Mouse (Mus musculus) urinary bladder, postnatal 4 days (tissue): ENCODE measurements around the gene Ube4b.
"Not testable (repeated sequence)": the region's sequence is repeated elsewhere in the genome, so short reads cannot be mapped to it uniquely, and the experiment has no call there.

Experiments used
- DNase-seq, 2 experiments: peaks; one replicate each; pipeline ENCODE4 v3.0.0; 2021 to 2022; ENCODE audit warnings: low spot score in 2 of 2

Gene Ube4b

DNA sequence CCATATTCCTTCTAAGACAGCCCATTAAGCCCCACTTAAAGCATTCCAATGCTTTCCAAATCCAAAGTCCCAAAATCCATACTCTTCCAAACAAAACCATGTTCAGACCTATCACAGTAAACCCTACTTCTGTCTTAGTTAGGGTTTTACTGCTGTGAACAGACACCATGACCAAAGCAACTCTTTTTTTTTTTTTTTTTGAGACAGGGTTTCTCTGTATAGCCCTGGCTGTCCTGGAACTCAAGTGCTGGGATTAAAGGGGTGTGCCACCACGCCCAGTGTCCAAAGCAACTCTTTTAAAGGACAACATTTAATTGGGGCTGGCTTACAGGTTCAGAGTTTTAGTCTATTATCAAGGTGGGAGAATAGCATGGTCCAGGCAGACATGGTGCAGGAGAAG is 5.3 kb upstream of the Ube4b start:
- not testable (repeated sequence) for DNase-seq

DNA sequence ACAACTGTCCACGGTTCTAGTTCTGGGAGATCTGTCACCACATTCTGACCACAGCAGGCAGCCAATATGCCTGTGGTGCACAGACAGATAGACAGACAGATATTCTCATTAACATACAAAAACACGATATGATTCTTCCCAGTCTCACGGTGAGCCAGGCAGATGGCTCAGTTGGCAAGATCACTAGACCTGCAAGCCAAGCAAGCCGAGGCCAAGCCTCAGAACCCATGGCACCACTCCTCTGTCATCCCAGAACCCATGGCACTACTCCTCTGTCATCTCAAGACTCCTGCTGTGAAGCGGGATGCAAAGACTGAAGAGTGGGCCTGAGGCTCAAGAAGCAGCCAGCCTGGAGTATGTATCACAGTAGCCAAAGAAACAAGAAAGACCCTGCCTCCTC is 3.0 kb upstream of the Ube4b start:
- no peak for DNase-seq

DNA sequence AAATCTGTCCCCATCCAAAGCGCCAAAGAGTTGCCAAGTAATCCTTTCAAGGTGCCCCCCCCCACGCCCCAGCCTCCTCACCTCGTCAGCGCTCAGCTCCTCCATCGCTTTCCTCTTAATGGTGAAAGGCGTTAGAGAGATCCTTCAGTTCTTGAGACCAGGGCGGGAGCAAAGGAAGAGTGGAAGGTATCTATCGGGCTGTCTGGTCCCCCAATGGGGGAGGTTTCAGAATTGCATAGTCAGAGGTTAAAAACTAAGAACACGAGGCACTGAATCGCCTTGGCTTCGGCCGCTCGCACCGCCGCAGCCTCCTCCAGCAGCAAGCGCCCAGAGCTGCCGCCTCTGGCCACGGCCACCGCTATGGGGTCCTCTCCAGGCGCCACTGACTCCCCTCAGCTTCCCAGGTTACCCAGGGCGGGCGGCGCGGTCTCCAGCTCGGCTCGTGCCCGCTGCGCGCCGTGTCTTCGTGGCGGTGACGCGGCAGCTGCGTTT is 702 bp downstream of the Ube4b start:
- DNase-seq = no peak

DNA sequence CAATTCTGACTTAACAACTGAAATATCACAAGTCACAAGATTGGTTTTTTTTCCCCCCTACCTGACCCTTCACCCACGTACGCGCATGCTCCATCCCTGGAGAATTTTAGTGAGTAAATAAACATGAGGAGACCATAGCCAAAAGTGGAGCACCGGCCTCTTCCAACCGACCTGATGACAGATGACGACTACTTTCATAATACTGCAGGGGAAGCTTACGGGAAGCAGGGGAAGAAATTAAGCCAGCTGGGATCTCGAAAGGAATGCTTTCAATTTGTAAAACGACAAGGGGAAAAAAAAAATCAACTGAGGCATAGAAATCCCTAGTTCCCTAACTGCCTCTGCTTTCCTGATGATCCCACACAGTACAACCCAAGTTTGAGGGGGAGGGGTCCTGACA is 1.8 kb downstream of the Ube4b start:
- no peak for DNase-seq

DNA sequence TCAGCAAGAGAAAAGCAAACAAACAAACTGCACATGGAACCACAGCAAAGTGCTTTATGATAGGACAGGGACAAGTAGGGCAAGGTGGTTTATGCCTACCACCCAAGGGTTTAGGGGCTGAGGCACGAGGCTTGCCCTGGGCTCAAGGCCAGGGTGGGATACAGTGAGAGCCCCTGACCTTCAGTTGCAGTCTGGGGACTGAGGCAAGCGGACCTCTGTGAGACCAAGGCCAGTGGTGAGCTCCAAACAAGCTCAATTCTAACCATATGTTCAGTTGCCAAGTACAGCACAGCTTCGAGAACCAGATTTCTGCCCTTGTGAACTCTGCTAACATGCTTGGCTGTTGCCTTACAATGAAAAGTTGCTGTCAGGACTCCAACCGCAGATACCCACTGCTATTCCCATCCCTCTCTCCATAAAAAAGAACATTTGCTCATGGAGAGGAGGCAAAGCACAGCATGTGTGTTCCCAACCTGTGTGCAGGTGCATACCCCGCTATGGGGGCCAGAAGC is 8.6 kb downstream of the Ube4b start:
- DNase-seq = no peak

DNA sequence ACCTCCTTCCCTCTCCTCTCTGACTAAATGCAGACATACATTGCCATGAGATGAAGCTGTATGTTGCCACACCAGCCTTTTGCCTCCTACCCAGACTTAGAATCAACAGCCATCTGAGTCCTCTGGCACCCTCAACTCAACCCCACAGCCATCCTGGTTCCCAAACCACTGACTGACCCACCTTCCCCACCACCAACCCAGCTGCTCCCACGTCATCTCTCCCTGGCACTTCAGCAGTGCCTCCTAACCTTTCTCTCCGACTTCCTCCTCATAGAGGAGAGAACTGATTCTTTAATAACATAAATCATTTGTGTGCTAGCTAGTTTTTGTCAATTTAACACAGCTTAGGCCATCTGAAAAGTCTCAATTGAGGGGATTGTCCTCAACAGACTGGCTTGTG is 9.6 kb downstream of the Ube4b start:
- no peak for DNase-seq

DNA sequence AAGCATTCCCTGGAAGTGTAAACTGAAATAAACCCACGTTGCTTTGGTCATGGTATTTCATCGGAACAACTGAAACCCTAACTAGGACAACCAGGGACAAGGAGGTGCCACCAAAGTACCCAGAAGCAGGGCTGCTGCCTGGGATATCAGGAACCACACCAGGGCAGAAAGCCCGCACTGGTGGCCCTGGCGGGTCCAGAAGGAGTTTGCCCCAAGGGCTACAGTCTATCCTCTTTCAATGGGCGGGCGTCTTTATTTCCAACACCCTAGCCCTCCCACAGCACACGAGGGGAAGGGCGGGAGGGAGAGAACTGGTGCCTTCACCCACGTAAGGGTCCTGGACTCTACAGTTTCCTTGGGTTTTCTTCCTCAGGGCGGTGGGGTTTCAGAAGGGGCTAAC is 10.1 kb downstream of the Ube4b start:
- no peak for DNase-seq

DNA sequence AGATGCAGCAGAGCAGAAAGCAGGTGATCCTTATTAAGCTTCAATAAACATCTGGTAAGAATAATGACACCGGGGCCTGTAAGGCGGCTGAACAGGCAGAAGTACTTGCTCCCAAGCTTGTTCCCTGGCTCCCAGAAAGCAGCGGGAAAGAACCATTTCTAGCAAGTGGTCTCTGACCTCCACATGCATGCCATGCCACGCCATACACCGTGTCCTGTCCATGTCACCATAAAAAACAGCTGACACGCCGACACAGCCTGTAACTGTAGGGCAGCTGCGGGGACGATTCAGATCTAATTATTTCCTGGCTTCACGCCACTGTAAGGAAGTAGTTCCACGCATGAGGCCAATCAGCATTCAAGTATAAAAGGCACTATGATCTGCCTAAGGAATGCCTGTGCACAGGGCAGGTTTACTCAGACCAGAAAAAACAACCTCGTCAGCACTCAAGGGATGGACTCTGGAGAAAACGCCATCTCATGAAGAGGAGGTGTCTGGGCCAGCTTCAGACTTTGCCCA is 10.8 kb downstream of the Ube4b start:
- no peak for DNase-seq

DNA sequence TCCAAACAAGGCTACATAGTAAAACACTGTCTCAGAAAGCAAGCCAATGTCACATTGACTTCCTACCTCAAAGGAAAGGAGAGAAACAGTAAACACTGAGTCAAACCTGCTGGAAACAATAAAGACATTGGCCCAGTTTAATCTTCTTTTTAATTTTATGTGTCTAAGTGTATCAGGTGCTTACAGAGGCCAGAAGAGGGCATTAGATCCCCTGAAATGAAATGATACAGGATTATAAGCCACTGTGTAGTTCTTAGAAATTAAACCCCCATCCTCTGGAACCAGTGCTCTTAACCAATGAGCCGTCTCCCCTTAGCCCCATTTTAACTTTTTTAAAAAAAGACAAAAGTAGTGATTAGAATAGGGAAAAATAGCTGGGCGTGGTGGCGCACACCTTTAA is 12.3 kb downstream of the Ube4b start:
- no peak for DNase-seq

DNA sequence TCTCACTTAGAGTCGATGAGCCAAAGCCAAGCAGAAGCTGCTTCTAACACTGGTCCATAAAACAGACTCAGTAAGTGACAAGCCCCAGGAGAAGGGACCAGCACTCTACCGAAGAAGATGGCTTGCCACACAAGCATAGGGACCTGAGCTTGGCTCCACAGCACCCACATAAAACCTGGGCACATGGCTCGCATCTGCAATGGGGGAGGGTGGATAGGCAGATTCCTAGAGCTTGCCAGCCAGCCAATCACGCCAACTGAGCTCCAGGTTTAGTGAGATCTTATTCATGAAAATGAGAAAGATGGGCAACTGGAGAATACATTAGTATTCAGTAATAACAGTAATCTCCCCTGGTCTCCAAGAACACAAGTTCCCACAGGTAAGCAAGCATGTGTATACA is 16.8 kb downstream of the Ube4b start:
- DNase-seq = no peak

DNA sequence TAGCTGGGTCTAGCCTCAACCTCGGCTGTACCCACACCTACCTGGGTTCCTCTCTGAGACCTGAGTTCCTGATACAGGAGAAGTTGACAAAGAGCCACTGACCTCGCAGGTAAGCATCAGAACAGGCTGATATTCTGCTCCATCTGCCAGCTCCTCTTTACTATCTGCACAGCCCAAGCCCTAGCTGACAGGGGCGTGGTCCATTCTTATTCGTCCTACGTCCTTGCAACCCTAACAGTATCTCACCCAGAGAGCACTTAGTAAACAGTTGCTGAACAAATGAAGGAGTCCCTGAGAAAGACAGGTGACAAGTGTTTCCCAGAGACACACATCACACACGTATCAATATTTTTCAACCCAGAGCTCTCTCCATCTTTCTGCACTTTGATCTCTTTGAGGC is 18.2 kb downstream of the Ube4b start:
- no peak for DNase-seq

DNA sequence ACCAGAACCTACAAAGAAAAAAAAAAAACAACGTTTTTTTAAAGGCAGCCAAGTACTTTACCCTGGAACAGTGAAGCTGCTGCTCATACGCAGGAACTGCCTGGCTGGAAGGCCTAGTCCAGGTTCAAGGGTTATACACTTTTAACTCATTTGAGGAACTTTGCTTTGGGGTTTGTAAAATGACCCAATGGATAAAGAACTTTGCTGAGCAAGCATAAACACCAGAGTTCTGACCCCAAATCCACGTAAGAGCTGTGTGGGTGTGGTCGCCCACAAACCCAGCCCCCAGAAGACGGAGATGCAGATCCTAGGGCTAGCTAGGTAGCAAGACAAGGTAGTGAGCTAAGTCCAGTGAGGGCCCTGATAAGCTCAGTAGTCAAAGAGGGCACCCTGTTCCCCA is 19.1 kb downstream of the Ube4b start:
- DNase-seq = no peak

DNA sequence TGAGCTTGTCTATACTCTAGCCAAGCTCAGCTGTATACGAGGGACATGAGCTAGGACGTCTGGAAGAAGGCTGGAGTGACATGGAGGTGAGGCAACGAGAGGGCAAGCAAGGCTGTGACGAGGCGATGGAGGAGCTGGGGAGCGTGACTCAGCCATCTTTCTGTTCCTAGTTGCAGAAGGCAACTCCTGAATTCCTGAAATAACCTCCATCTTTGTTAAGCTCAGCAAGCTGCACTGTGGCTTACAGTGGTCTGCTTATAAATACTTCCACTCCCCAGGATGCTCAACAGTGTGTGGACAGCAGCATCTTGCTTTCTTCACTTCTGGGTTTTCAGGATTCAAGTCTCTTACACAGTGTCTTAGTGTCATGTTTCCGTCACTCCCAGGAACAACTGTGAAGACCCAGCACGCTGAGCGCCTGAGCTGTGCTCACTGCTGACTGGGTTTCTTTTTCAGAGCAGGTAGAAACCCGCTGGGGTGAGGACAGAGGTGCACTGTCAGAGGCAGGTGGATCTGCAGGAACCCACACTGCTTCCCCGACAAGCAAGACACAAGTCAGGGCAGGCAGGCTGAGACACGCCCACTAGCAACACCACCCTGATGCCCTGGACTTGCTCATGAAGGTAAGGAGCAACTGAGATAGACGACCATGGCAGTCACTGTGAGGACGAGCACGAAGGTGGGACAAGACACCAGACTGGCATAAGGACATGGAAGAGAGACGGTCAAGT is 20.7 kb downstream of the Ube4b start:
- DNase-seq = no peak

DNA sequence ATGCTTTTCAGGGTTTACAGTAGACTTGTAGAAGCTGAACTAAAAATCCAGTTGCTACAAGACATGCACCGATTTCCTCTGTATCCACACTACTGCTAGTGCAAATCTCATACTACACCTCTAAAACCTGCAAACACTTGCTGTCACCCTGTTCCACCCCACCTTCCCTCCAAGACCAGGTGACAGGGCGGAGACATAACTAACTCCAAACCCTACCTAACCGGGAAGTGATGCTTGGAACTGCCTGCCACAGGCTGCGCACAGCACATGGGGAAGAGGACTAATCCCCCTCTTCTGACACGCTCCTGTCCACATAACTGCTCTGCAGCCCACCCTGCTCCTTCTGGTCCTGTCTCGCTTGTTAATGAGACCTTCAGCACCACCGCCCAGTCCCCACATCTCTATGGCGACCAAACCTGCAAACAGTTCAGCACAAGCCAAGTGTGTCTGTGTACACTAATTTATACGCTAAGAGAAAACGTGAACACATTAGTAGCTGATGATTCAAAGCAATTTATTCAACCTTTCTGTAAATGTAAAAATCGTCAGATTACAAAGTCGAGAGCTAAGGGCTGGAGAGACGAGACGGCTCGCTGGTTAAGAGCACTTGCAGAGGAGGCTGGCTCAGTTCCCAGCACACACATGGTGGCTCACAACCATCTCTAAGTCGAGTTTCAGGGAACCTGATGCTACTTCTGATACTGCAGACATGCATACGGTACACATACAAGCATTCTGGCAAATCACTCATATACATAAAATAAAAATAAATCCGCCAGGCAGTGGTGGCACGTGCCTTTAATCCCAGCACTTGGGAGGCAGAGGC is 21.7 kb downstream of the Ube4b start:
- DNase-seq = no peak

DNA sequence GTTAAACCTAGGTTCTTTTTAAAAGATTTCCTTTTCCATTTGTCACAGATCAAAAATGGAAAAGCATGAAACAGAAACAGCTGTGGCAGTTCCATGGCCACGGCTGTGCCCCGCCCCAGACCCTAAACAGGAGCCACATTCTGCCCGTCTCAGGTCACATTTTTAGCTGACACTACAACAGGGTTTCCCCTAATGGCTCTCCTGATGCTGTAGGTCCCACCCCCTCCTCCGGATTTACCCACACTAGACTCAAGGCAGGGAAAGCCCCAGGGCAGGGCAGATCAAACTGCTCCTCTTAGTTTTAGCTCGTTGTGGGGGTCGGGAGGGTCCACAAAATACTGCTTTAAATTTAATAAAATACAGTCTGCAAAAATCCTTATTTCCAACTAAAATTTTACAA is 23.5 kb downstream of the Ube4b start:
- DNase-seq = no peak

DNA sequence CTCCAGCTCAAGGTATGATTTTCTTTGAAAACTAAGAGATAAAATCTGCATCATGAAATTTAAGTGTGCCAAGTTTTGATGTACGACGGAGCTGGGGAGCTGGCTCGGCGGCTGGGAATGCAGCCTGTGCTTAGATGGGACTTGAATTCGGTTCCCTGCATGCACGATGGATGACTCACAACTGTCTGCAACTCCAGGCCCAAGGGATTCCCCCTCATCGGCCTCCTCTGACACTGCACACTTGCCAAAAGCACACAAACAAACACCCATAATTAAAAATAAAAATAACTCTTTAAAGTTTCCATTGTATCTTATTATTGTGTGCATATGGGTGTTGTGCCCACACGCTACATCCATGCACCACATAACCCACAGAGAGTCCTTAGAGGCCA is 25.0 kb downstream of the Ube4b start:
- no peak for DNase-seq

DNA sequence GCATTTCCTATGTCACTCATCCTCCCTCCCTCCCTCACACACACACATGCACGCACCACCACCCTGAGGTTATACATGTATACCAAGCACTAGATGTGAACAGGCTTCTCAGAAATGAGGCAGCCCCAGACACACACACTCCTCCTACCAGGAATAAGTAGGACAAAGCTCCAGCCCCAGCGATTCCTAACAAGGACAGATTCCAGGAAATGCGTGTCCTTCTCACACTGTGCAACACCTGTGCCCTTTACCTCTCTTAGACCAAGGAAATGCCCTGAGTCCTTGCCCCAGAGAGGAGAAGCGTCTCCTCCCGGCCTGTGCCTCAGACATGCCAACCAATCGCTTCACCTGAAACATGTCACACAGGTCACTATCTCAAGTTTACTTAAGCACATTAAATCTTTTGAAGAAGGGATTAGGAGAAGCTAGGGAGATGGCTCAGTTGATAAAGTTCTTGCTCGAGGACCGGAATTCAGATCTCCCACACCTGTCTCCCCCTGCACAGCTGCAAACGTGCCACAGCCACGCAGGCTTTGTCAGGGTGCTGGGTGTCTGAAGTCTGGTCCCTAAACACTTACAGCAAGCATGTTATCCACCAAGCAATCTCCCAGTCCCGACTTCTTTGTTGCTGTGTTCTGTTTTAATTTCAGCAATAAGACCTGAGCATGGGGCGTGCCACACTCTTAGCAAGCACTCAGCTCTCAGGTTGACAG is 25.5 kb downstream of the Ube4b start:
- no peak for DNase-seq

DNA sequence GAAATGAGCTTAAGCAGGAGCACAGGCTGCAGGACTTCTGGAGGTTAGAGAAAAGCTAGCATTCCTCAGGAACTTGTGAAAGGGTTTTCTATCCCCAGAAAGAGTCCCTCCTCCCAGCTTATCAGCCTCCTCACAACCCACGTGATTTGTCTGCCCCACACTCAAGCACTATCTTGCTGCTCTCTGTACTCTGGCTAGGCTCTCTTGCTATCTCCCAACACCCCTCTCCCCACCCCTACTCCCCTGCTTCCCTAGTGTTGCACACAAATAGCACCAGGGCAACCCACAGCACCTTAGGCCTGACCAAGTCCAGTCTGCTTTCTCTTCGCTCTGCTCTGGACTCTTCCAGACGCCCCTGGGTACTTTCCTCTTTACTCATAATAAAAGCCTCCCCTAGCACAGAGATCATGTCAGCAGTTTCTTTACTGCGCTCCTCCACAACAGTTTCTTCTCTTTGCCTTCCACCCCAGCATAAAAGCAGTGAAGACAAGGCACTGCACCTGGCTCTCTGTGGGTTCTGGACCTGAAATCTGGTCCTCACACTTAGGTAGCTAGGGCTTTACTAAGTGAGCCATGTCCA is 27.1 kb downstream of the Ube4b start:
- no peak for DNase-seq

DNA sequence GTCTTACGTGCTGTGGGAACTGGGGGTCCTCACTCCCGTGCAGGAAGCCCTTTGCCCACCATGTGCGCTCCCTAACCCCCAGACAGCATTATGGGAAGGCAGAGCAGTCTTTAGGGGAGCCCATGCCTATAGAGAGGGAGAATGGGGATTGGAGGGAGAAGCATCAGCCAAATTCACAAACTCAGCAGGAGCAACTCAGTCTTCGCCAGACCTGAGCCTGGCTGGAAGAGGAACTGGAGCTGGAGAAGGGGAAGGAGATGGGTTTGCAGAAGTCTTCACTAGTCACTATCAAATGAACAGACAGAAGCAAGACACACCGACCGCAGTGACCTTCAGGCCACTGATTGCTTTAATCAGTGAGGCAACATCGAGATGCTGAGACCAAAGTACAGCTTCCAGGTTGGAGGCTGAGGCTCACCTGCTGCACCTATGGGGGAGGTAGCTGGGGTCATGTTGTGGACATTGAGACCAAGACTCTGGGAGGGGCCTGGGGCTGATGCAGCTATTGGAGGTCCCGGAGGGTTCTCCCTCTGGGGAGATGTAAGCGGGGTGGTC is 28.3 kb downstream of the Ube4b start:
- DNase-seq = no peak

DNA sequence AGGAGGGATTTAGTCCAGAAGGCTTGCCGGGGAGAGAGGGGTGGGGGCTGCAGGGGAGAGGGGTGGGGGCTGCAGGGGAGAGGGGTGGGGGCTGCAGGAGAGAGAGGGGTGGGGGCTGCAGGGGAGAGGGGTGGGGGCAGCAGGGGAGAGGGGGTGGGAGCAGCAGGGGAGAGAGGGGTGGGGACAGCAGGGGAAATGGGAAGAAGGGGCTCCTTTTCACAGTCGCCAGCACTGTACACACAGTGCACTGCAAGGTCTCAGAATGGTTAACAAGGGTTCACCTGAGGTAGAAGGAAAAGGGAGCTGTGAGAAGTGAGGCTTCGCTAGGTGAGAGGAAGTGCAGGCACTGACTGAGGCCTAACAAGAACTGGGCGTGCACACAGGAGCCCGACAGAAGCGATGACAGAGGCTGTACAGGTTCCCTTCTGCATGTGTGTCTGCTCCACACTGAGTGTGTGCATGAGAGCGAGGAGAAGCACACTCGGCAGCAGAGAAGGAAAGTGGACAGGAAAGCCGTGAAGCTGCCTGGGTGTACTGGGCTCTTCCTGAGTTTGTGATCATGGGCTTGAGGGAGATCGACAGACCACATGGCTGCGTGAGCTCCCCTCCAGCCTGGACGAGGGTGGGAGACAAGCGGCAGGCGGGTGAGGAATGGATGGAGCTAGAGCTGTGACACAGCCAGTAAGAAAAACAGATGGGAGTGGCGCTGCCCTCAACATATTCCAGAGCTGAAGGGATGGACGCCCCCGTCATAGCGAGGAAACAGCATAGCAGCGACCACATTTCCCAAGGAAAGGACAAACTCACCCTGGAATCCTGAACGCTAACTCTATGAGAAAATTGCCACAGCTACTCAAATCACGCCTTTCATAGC is 29.9 kb downstream of the Ube4b start:
- no peak for DNase-seq

DNA sequence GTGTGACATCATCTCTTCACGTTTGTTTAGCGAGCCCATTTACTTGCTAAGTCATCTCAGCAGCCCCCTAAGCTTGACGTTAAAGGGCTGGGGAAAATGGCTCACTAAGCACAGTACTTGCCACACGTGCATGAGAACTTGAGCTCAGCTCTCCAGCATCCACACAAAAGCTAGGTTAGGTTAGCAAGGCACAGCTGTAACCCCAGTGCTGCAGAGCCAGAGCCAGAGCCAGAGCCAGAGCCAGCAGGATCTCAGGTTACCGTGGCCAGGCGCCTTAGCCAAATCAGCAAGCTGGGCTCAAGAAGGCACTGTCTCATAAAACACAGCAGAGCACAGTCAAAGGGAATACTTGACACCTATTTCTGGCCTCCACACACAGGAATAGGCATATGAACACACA is 31.0 kb downstream of the Ube4b start:
- DNase-seq = no peak
